Mouse (Mus musculus): ENCODE results near the gene Gltp. TPM values are rescaled to one million over a fixed set of nuclear protein-coding genes. Genes with fewer than 3 reads are reported as not detected.

Gene Gltp
- total RNA-seq, 2 experiments from 2014 or later, result 23.6 to 27.3 TPM

GRCm38 (mm10) chr5:114647211-114647974 is 43.4 kb downstream of the Gltp start:
- DNase-seq (ENCODE audit: low spot score in 2 of 2), result no peak
- no peak overlapping the region for H3K27ac ChIP-seq
- no peak for TF ChIP-seq CTCF (conservative IDR thresholded peaks at IDR 0.05)
- peak overlapping the region; percentile 42 for H3K4me3 ChIP-seq

- no peak overlapping the region for H3K4me3 ChIP-seq
- no peak overlapping the region for H3K27ac ChIP-seq
- DNase-seq (ENCODE audit: low spot score in 2 of 2), result no peak
- TF ChIP-seq CTCF (conservative IDR thresholded peaks at IDR 0.05), result no peak
These were observed 44.9 kb downstream of the Gltp start for GRCm38 (mm10) chr5:114645916-114646315.

- Histone ChIP-seq H3K4me3 (no peak overlapping the region), H3K27ac (no peak overlapping the region)
- no peak for TF ChIP-seq CTCF (conservative IDR thresholded peaks at IDR 0.05)
- DNase-seq (ENCODE audit: low spot score in 2 of 2), result no peak
These were observed 45.9 kb downstream of the Gltp start for GRCm38 (mm10) chr5:114644918-114645317.

- no peak for TF ChIP-seq CTCF (conservative IDR thresholded peaks at IDR 0.05)
- Histone ChIP-seq H3K27ac (no peak overlapping the region), H3K4me3 (no peak overlapping the region)
- no peak for DNase-seq (ENCODE audit: low spot score in 2 of 2)
These were observed 50.0 kb downstream of the Gltp start for GRCm38 (mm10) chr5:114640809-114641208.

GRCm38 (mm10) chr5:114639645-114639957 is 51.2 kb downstream of the Gltp start:
- DNase-seq (ENCODE audit: low spot score in 2 of 2), result no peak
- no peak for TF ChIP-seq CTCF (conservative IDR thresholded peaks at IDR 0.05)
- Histone ChIP-seq H3K27ac (no peak overlapping the region), H3K4me3 (no peak overlapping the region; the same call in 1 of the 2 replicates)

- Histone ChIP-seq H3K27ac (no peak overlapping the region), H3K4me3 (no peak overlapping the region; the same call in 1 of the 2 replicates)
- TF ChIP-seq CTCF (conservative IDR thresholded peaks at IDR 0.05), result peak; percentile 100
- DNase-seq (ENCODE audit: low spot score in 2 of 2), result peak; percentile 60 to 90
These were observed 51.8 kb downstream of the Gltp start for GRCm38 (mm10) chr5:114638769-114639644.

GRCm38 (mm10) chr5:114636091-114636490 is 54.7 kb downstream of the Gltp start:
- no peak for TF ChIP-seq CTCF (conservative IDR thresholded peaks at IDR 0.05)
- Histone ChIP-seq H3K4me3 (no peak overlapping the region), H3K27ac (no peak overlapping the region)
- DNase-seq (ENCODE audit: low spot score in 2 of 2), result no peak

- no peak overlapping the region for H3K4me3 ChIP-seq
- peak; percentile 78 for TF ChIP-seq CTCF (conservative IDR thresholded peaks at IDR 0.05)
- DNase-seq (ENCODE audit: low spot score in 2 of 2), result no peak
- H3K27ac ChIP-seq, result no peak overlapping the region
These were observed 59.4 kb downstream of the Gltp start for GRCm38 (mm10) chr5:114631336-114631735.

- peak; percentile 21 to 74 for DNase-seq (ENCODE audit: low spot score in 2 of 2)
- H3K27ac ChIP-seq, result no peak overlapping the region
- peak; percentile 85 for TF ChIP-seq CTCF (conservative IDR thresholded peaks at IDR 0.05)
- H3K4me3 ChIP-seq, result no peak overlapping the region
These were observed 65.2 kb downstream of the Gltp start for GRCm38 (mm10) chr5:114625590-114625989.

GRCm38 (mm10) chr5:114620305-114620704 is 70.5 kb downstream of the Gltp start:
- peak; percentile 74 for TF ChIP-seq CTCF (conservative IDR thresholded peaks at IDR 0.05)

More at GRCm38 (mm10) chr5:114620305-114620704, 70.5 kb downstream of the Gltp start:
- Histone ChIP-seq H3K27ac (no peak overlapping the region), H3K4me3 (no peak overlapping the region)
- no peak for DNase-seq (ENCODE audit: low spot score in 2 of 2)

Small RNA genes within 50 kb of the gene (microRNA-seq; reads per million reads assigned to microRNA genes)
- gene Mir7028, result 0 to 0.55 reads per million in 2 experiments

Other genes with a start within 250 kb of the Gltp start
- gene Mmab, start 246.9 kb downstream of the Gltp start, total RNA-seq (2021), result 10 to 100 TPM; 18.6 to 20.4 TPM
- 10 to 100 TPM; 24.8 to 25.7 TPM for gene Mvk, start 246.7 kb downstream of the Gltp start, total RNA-seq (2021)
- gene Fam222a, start 123.0 kb downstream of the Gltp start, total RNA-seq (2021), result 1 to 10 TPM; 3.5 to 4.1 TPM
- gene Trpv4, start 32.6 kb downstream of the Gltp start, total RNA-seq (2021), result 1 to 10 TPM; 2.0 to 2.3 TPM
- gene Tchp, start 16.8 kb upstream of the Gltp start, total RNA-seq (2021), result 10 to 100 TPM; 12.7 to 19.3 TPM
- 10 to 100 TPM; 39.6 to 48.8 TPM for gene Ankrd13a, start 83.7 kb upstream of the Gltp start, total RNA-seq (2021)
- gene Git2, start 84.5 kb upstream of the Gltp start, total RNA-seq (2021), result 10 to 100 TPM; 45.7 to 47.5 TPM
- gene 1500011B03Rik, start 132.5 kb upstream of the Gltp start, total RNA-seq (2021), result 100 to 1,000 TPM; 136 to 154 TPM
- gene 4930519G04Rik, start 162.7 kb upstream of the Gltp start, total RNA-seq (2021), result not detected
- under 1 TPM; 0.51 to 0.59 TPM for gene Gm9936, start 167.7 kb upstream of the Gltp start, total RNA-seq (2021)
- 1 to 10 TPM; 2.2 to 2.9 TPM for gene Oasl2, start 206.0 kb upstream of the Gltp start, total RNA-seq (2021)
- gene Oasl1, start 232.3 kb upstream of the Gltp start, total RNA-seq (2021), result not detected